Mouse (Mus musculus) C2C12 (cell line): ENCODE data around the gene 3110001I22Rik. TPM values are rescaled to one million over a fixed set of nuclear protein-coding genes. Genes with fewer than 3 reads are reported as not detected.

Experiments
- H3K27me3 ChIP-seq: one replicate; pipeline ENCODE4 v1.6.1; 2011; ENCODE audit not compliant: control insufficient read depth, insufficient read depth, insufficient read length
- H3K36me3 ChIP-seq: one replicate; pipeline ENCODE4 v1.6.1; 2011; ENCODE audit not compliant: control insufficient read depth, insufficient read depth
- H3K4me3 ChIP-seq: one replicate; pipeline ENCODE4 v1.5.1; 2011; ENCODE audit warnings: mild to moderate bottlenecking, control low read depth; ENCODE audit not compliant: poor library complexity, insufficient read depth, severe bottlenecking
- H3K79me2 ChIP-seq: one replicate; pipeline ENCODE4 v1.6.1; 2011; ENCODE audit not compliant: control insufficient read depth, insufficient read depth
- H3K79me3 ChIP-seq: one replicate; pipeline ENCODE4 v1.6.1; 2011; ENCODE audit warnings: low read depth, control low read depth
- H3ac ChIP-seq: one replicate; pipeline ENCODE3; 2011; ENCODE audit warnings: low read depth; ENCODE audit not compliant: control insufficient read depth, insufficient read length
- CEBPB ChIP-seq: IDR thresholded peaks from one replicate; pipeline ENCODE4 v1.6.1; 2011; ENCODE audit warnings: low read depth, mild to moderate bottlenecking, control low read depth, moderate library complexity
- CTCF ChIP-seq: IDR thresholded peaks from one replicate; pipeline ENCODE4 v1.5.1; 2011; ENCODE audit not compliant: control insufficient read depth, insufficient read depth, insufficient read length
- FOSL1 ChIP-seq: IDR thresholded peaks from one replicate; pipeline ENCODE4 v1.8.0; 2011; ENCODE audit warnings: mild to moderate bottlenecking, low read length; ENCODE audit not compliant: poor library complexity, insufficient read depth, severe bottlenecking
- MAX ChIP-seq: IDR thresholded peaks from one replicate; pipeline ENCODE4 v1.6.1; 2011; ENCODE audit warnings: mild to moderate bottlenecking, control low read depth
- MYOD1 ChIP-seq: IDR thresholded peaks from one replicate; pipeline ENCODE4 v1.6.1; 2011; ENCODE audit warnings: low read depth; ENCODE audit not compliant: control insufficient read depth, insufficient read length
- MYOG ChIP-seq: IDR thresholded peaks from one replicate; pipeline ENCODE4 v1.6.1; 2011; ENCODE audit not compliant: control insufficient read depth, insufficient read length; ENCODE audit errors: extremely low read depth
- USF1 ChIP-seq: IDR thresholded peaks from one replicate; pipeline ENCODE4 v1.6.1; 2011; ENCODE audit warnings: low read depth, mild to moderate bottlenecking, control low read depth, moderate library complexity
- polyA plus RNA-seq: library from polyadenylated mRNA; unstranded; fragments of >200 nt; fragmentation: generic; extraction: Trizol; gene quantifications from one replicate; pipeline ENCODE4 v1.2.1, GENCODE M21; 2012; ENCODE audit warnings: missing spikeins

3110001I22Rik gene
- polyA plus RNA-seq, 1 experiment, result 2.0 TPM

DNA sequence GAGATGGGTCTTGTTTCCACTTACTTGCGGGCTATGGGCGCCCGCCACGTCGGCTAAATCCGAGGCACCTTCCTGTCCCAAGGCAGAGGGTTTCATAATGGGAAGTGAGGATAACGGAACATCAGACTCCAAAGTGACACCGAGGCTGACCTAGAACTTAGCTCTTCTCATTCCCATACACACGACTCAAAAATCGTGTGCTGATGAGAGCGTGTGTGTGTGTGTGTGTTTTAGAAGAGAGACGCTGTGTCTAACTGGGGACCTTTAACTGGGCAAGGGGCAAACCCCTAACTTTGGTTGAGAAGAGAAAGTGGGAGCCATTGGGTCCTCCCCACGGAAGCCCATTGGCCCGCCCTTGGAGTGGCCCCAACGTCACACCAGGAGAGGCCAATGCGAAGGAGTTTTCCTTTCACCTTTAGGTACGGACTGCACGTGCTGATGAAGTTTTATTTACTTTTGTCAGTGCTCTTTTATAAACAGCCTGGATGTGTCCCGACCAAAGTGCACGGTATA is 713 bp downstream of the 3110001I22Rik start:
- Histone ChIP-seq H3ac (peak overlapping the region; percentile 78), H3K27me3 (no peaks in the 10 kb centered on the region), H3K4me3 (peak overlapping the region; percentile 93), H3K79me2 (peaks cover 19% of the 10 kb centered on the region), H3K79me3 (peaks cover 12% of the 10 kb centered on the region), H3K36me3 (peaks cover 16% of the 10 kb centered on the region)
- TF ChIP-seq CTCF (no peak), MAX (peak; percentile 90)

DNA sequence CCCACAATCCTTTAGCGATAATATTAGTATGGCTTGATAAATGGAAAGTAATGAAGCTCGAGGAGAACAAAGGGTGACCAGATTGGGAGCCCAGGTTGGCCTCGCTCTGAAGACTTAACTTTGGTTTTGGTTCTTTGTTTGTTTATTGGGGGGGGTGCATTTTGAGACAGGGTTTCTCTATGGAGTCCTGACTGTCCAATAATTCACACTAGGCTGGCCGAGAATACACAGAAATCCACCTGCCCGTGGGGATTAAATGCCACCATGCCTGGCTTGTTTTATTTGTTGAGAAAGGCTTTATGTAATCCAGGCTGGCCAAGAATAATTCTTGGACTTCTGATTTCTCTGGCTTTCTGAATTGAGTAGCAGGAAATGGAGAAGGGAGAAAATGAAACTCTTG is 1.4 kb downstream of the 3110001I22Rik start:
- H3K79me3 ChIP-seq, result peaks cover 12% of the 10 kb centered on the region
- no peak overlapping the region for H3K4me3 ChIP-seq
- no peaks in the 10 kb centered on the region for H3K27me3 ChIP-seq
- no peak for TF ChIP-seq CTCF
- peaks cover 19% of the 10 kb centered on the region for H3K36me3 ChIP-seq
- H3ac ChIP-seq, result no peak overlapping the region
- peaks cover 19% of the 10 kb centered on the region for H3K79me2 ChIP-seq

DNA sequence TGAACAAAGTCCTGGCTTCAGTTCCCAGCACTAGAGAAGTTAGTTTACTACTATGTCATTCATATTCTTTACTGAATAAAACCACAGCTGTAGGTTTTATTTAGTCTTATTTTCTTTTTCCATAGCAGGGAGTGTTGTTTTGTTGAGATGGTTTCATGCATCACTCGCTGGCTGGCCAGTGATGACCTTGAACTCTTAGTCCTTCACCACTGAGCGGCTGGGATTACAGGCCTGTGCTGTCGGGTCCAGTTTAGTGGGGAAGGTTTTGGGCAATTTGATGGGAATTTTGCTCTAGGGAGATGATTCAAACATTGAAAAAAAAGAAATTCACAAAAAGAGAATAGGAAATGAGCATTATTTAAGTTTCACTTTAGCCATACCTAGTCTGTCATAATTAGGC is 2.8 kb downstream of the 3110001I22Rik start:
- Histone ChIP-seq H3ac (no peak overlapping the region), H3K4me3 (no peak overlapping the region), H3K27me3 (no peaks in the 10 kb centered on the region), H3K79me2 (peaks cover 19% of the 10 kb centered on the region), H3K36me3 (peaks cover 19% of the 10 kb centered on the region), H3K79me3 (peaks cover 12% of the 10 kb centered on the region)
- TF ChIP-seq CTCF (no peak), MYOD1 (no peak), FOSL1 (no peak), MAX (no peak), CEBPB (no peak), USF1 (no peak), MYOG (no peak)

DNA sequence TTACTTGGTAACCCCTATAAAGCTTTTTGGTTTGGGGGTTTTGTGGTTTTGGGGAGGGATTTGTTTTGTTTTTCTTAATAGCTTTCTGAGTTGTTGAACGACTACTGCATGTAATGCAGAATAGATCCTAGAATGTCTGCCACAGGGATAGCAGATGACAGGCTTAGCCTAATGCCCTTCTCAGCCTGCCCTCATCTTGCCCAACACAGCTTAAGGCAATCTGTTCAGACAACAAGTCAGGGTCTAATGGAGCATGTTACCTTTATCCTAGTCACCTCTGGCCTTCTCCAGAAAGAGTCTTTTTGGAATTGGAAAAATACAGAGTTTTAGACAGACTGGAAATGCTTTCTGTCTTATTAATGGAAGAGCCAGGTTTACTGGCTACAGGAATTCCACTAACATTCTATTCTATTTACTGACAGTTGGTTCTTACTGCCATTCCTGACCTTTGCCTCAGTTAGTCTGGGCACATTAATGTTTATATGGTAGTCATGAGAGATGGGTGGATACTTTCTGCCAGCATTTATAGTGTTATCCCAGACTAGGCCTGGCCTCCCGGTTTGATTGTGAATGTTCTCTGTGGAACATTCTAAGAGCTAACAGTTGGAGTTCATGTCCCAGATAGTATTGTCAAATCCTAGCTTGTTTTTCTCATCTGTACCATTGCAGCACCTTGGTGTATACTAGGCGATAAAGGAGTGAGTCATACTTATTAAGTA is 7.0 kb downstream of the 3110001I22Rik start:
- Histone ChIP-seq H3K27me3 (no peaks in the 10 kb centered on the region), H3K79me3 (peaks cover 1% of the 10 kb centered on the region), H3K4me3 (no peak overlapping the region), H3K79me2 (no peaks in the 10 kb centered on the region), H3K36me3 (peaks cover 19% of the 10 kb centered on the region), H3ac (no peak overlapping the region)
- no peak for TF ChIP-seq USF1
- TF ChIP-seq MYOG, result no peak
- no peak for TF ChIP-seq MYOD1
- no peak for TF ChIP-seq FOSL1
- no peak for TF ChIP-seq MAX
- no peak for TF ChIP-seq CEBPB
- TF ChIP-seq CTCF, result no peak

DNA sequence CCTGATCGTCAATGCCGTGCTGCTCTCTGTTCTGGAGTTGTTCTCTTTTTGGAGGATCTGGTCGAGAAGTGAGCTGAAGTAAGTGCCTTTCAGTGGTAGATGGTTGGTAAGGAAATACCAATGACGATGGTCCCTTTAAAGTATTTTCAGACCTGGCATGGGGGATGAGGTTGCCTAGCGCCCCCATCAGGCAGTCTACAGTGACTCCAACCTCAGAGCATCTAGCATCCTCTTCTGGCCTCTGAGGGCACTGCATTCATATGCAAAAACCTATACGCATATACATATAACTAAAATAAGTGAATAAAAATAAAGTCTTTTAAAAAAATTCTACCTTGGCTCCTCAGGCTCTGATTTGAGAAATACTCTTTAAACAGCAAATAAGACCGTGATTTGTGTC is 27.3 kb downstream of the 3110001I22Rik start:
- no peak overlapping the region for H3K4me3 ChIP-seq
- H3K79me3 ChIP-seq, result no peaks in the 10 kb centered on the region
- no peaks in the 10 kb centered on the region for H3K27me3 ChIP-seq
- no peak overlapping the region for H3ac ChIP-seq
- TF ChIP-seq MYOD1, result no peak
- no peak for TF ChIP-seq CEBPB
- no peak for TF ChIP-seq FOSL1
- H3K36me3 ChIP-seq, result peaks cover 34% of the 10 kb centered on the region
- H3K79me2 ChIP-seq, result no peaks in the 10 kb centered on the region

DNA sequence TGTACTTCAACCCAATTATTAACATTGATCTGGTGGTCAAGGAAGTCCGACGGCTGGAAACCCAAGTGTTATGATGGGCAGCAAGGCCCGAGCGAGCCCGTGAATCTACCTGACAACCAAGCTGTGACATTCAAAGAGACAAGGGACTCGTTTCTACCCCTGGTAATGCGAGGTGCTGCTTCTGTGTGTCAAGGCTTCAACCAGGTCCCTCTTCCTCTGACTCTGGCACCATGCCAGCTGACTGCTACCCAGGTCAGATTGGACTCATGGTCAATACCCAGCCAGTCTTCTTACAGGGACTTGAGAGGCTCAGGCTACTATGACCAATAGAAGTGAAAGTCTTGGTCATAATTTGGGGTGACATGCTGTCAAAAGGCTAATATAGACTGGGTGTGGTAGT is 30.5 kb downstream of the 3110001I22Rik start:
- H3K36me3 ChIP-seq, result peaks cover 26% of the 10 kb centered on the region
- H3K27me3 ChIP-seq, result no peaks in the 10 kb centered on the region
- H3K79me2 ChIP-seq, result no peaks in the 10 kb centered on the region
- no peak overlapping the region for H3K4me3 ChIP-seq
- TF ChIP-seq FOSL1 (no peak), MYOG (no peak), MYOD1 (no peak)
- no peak overlapping the region for H3ac ChIP-seq
- no peaks in the 10 kb centered on the region for H3K79me3 ChIP-seq
